Mouse (Mus musculus) limb, embryonic 12.5 days (tissue): ENCODE results near the gene Gsg1l. TPM values are rescaled to one million over a fixed set of nuclear protein-coding genes. Genes with fewer than 3 reads are reported as not detected.

Experiments
- ATAC-seq: fragments of 200-750 bp; cut with Nextera tagmentation; 2 replicates; pipeline ENCODE4 v1.8.0; 2017; ENCODE audit warnings: low read depth, moderate TSS enrichment; ENCODE audit not compliant: insufficient number of reproducible peaks, insufficient read depth, low FRiP score, low TSS enrichment
- H3K27ac ChIP-seq: fragments of 300-500 bp; sonication (generic); 2 replicates; pipeline ENCODE4 v1.5.1; 2016; ENCODE audit warnings: mild to moderate bottlenecking, moderate library complexity
- H3K27me3 ChIP-seq: fragments of 300-500 bp; sonication (generic); 2 replicates; pipeline ENCODE4 v1.6.1; 2016; ENCODE audit warnings: mild to moderate bottlenecking, moderate library complexity
- H3K36me3 ChIP-seq: fragments of 300-500 bp; sonication (generic); 2 replicates; pipeline ENCODE4 v1.6.1; 2016; ENCODE audit warnings: mild to moderate bottlenecking, moderate library complexity
- H3K4me1 ChIP-seq: fragments of 300-500 bp; sonication (generic); replicated peaks from 2 replicates; pipeline ENCODE4 v1.6.1; 2016
- H3K4me2 ChIP-seq: fragments of 300-500 bp; sonication (generic); 2 replicates; pipeline ENCODE4 v1.6.1; 2016; ENCODE audit warnings: mild to moderate bottlenecking, moderate library complexity
- H3K4me3 ChIP-seq: fragments of 300-500 bp; sonication (generic); replicated peaks from 2 replicates; pipeline ENCODE4 v1.5.1; 2016; ENCODE audit warnings: mild to moderate bottlenecking
- H3K9ac ChIP-seq: fragments of 300-500 bp; sonication (generic); replicated peaks from 2 replicates; pipeline ENCODE4 v1.6.1; 2016; ENCODE audit warnings: mild to moderate bottlenecking, moderate library complexity
- H3K9me3 ChIP-seq: fragments of 300-500 bp; sonication (generic); 2 replicates; pipeline ENCODE4 v1.6.1; 2016; ENCODE audit warnings: mild to moderate bottlenecking, moderate library complexity
- WGBS: fragments of 180-500 bp; shearing (Covaris S2); methylation state at CpG from one replicate; pipeline ENCODE4 v1.1.7; 2016; 5-methylcytosine and 5-hydroxymethylcytosine counted together
- polyA plus RNA-seq: library from polyadenylated mRNA; unstranded; fragments of >200 nt; fragmentation: Nextera tagmentation; extraction: Ambion mirVana; gene quantifications from 2 replicates; pipeline ENCODE4 v1.2.1, GENCODE M21; 2016

Gene Gsg1l
- polyA plus RNA-seq, 1 experiment from 2014 or later: 0.83 TPM

DNA sequence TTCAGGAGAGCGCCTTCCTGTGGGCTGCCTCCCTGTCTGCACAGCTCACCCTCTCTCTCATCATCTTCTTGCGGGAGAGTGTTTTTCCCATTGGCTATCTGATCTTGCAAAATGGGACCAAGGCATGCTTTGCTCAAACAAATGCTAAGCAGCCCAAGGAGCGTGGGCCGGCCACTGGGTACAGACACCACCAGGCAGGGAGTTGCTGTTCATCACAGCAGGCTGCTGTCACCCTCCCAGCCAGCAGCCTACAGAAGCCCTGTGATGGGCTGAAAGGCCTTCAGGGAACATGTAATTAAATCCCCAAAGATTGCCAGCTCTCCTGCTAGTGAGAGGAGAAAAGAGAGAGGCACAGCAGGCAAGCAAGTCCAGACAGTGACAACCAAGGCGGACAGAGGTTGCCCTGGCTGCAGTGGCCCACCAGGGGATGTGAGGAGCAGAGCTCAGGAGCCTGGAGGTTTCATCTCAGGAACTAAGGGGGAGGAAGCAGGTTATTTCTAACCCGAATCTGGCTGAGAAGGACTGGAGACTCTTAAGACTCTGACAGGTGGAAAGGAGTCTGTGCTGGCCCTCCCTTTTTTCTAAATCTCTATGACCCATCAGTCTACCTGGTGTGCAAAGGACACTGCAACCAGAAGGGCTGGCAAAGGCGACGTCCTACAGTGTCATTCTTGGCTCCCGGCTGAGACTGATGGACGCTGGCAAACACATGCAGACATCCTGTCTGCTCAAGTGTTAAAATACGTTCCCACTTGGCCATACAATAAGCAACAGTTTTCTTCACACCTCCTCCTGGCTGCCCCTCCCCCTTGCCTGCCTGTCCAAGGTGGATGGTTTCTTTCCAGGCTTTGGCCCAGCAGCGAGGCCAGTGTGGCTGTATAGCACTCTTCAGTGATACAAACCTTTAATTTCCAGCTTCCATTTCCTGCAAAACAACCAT is 98.0 kb downstream of the Gsg1l start:
- no peak overlapping the region for H3K27ac ChIP-seq
- ATAC-seq: no peak
- H3K9ac ChIP-seq: no peak overlapping the region
- no peaks in the 10 kb centered on the region for H3K9me3 ChIP-seq
- 37% methylated on average over 12 of the region's 12 CpGs for WGBS
- no peaks in the 10 kb centered on the region for H3K36me3 ChIP-seq
- H3K4me3 ChIP-seq: no peak overlapping the region
- no peaks in the 10 kb centered on the region for H3K27me3 ChIP-seq
- 0 out of 2 replicates have a peak, but pooled peaks cover 8% of the 10 kb centered on the region for H3K4me1 ChIP-seq
- no peak overlapping the region for H3K4me2 ChIP-seq

- H3K27me3 ChIP-seq: no peaks in the 10 kb centered on the region
- H3K4me2 ChIP-seq: no peak overlapping the region
- H3K9ac ChIP-seq: no peak overlapping the region
- WGBS: 86% methylated on average over 8 of the region's 8 CpGs
- no peaks in the 10 kb centered on the region for H3K36me3 ChIP-seq
- no peak for ATAC-seq
- no peak overlapping the region for H3K27ac ChIP-seq
- H3K9me3 ChIP-seq: no peaks in the 10 kb centered on the region
- H3K4me1 ChIP-seq: 0 out of 2 replicates have a peak, but pooled peaks cover 7% of the 10 kb centered on the region
- H3K4me3 ChIP-seq: no peak overlapping the region
Observed at GRCm38 (mm10) chr7:125979591-125979990, 102.6 kb downstream of the Gsg1l start.

DNA sequence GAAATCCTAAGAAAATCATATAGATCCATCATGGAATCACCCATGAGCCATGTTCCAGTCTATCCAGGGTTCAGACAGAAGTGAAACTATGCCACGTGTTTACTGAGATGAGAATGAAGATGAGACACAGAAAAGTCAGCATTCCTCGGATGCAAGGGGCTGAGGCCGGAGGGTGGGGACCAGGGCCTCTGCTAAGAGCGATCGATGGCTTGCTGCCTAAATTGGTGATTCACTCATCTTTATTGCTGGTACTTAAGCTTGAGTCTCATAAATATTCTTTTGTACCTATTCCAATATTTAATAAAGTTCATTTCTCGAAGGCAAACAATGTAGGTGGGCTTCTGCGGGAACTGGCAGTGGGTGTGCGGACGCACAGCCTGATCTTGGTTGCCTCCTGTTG is 105.5 kb downstream of the Gsg1l start:
- no peak overlapping the region for H3K9ac ChIP-seq
- no peaks in the 10 kb centered on the region for H3K9me3 ChIP-seq
- no peak overlapping the region for H3K4me2 ChIP-seq
- no peak overlapping the region for H3K4me3 ChIP-seq
- ATAC-seq: no peak
- WGBS: 73% methylated on average over 9 of the region's 9 CpGs
- peaks cover 22% of the 10 kb centered on the region for H3K4me1 ChIP-seq
- no peaks in the 10 kb centered on the region for H3K36me3 ChIP-seq
- H3K27ac ChIP-seq: no peak overlapping the region
- no peaks in the 10 kb centered on the region for H3K27me3 ChIP-seq

DNA sequence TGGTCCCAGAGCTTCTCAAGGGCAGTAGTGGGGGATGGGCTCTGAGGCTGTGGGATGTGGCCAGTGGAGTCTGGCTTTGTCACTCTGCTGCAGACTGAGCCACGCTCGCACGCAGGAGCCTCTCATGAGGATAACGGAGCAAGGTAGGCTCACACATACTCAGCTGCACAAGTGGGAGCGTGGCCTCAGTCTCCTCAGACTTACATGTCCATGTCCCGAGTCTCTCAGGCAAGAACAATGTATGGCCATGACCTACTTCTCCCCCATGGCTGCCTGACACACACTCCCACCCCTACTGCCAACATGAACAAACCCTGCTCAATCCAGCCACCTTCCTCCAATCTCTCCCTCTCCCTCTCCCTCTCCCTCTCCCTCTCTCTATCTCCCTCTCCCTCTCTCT is 106.8 kb downstream of the Gsg1l start:
- no peak overlapping the region for H3K9ac ChIP-seq
- no peak overlapping the region for H3K27ac ChIP-seq
- H3K9me3 ChIP-seq: no peaks in the 10 kb centered on the region
- no peak overlapping the region for H3K4me3 ChIP-seq
- ATAC-seq: no peak
- WGBS: 71% methylated on average over 6 of the region's 6 CpGs
- H3K4me2 ChIP-seq: no peak overlapping the region
- no peaks in the 10 kb centered on the region for H3K27me3 ChIP-seq
- H3K4me1 ChIP-seq: peaks cover 25% of the 10 kb centered on the region
- H3K36me3 ChIP-seq: no peaks in the 10 kb centered on the region

GRCm38 (mm10) chr7:125973874-125974273 is 108.3 kb downstream of the Gsg1l start:
- Histone ChIP-seq H3K27me3 (no peaks in the 10 kb centered on the region), H3K9ac (no peak overlapping the region), H3K4me1 (peaks cover 25% of the 10 kb centered on the region), H3K4me2 (no peak overlapping the region), H3K9me3 (no peaks in the 10 kb centered on the region), H3K36me3 (no peaks in the 10 kb centered on the region), H3K27ac (no peak overlapping the region), H3K4me3 (no peak overlapping the region)
- WGBS: 28% methylated on average over 4 of the region's 4 CpGs
- ATAC-seq: no peak

DNA sequence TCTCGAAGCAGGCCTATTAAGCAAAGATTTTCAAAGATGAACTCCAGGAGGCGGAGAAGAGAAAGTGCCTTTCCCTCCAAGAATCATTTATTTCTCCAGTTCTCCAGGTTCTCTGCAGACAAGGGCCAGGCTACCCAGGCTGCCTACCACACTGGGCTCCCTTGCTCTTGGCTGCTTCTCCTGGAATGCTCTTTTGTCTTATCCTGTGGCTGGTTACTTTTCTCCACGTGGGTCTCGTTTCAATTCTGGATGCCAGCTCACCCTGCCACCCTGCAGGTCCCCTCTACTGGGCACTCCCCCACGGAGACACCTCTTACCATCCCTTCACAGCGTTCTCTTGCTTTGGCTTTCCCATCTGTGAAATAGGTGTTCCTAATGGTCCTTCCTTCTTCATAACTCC is 109.4 kb downstream of the Gsg1l start:
- Histone ChIP-seq H3K9ac (no peak overlapping the region), H3K27me3 (no peaks in the 10 kb centered on the region), H3K4me3 (no peak overlapping the region), H3K36me3 (no peaks in the 10 kb centered on the region), H3K9me3 (no peaks in the 10 kb centered on the region), H3K27ac (peak overlapping the region; percentile 79), H3K4me2 (no peak overlapping the region), H3K4me1 (peaks cover 25% of the 10 kb centered on the region)
- WGBS: 47% methylated on average over 6 of the region's 6 CpGs
- no peak for ATAC-seq

DNA sequence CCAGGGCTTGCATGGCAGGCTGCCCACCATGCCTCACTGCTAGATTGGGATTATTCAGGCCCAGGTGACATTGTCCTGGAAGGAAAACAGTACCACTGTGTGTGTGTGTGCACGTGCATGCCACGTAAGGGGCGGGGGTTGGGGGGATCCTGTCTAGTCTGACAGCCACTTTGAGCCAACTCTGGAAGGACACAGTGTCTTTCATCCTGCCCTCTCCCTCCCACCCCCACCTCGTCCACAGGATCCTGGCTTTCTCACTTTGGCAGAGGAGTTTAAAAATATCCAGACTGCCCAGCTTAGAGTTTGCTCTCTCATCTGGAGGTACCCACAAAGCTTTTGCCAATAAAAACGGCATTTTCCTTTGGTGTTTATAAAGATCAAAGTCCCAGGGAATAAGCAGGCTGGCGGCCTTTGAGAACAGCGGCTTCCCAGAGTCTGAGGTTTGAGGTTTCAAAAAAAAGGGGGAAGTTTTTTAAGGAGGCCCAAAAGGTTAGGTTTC is 110.0 kb downstream of the Gsg1l start:
- H3K27me3 ChIP-seq: no peaks in the 10 kb centered on the region
- H3K4me3 ChIP-seq: no peak overlapping the region
- H3K4me1 ChIP-seq: peaks cover 25% of the 10 kb centered on the region
- no peaks in the 10 kb centered on the region for H3K36me3 ChIP-seq
- no peaks in the 10 kb centered on the region for H3K9me3 ChIP-seq
- no peak overlapping the region for H3K9ac ChIP-seq
- H3K4me2 ChIP-seq: no peak overlapping the region
- peak overlapping the region; percentile 79 for H3K27ac ChIP-seq
- WGBS: 15% methylated on average over 7 of the region's 7 CpGs
- ATAC-seq: peak; percentile 39; the same call in 1 of the 2 replicates

DNA sequence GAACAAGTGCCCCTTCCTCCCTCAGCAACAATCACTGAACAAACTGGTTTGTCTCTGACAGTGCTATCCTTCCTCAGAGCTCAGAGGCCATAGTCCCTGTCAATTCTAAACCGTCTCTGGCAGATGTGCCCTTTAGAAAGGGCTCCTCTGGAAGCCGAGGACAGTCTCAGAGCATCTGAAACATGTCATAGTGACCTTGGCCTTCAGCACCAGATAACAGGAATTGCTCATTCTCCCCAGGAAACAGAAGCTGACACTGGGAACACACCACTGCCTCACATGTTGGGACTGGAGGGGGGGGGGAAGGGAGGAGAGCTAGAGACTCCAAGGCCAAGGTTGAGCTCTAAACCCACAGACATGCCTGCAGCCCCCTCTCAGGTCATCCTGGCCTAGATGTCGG is 113.1 kb downstream of the Gsg1l start:
- Histone ChIP-seq H3K9ac (no peak overlapping the region), H3K27ac (no peak overlapping the region)
- WGBS: 80% methylated on average over 3 of the region's 3 CpGs

DNA sequence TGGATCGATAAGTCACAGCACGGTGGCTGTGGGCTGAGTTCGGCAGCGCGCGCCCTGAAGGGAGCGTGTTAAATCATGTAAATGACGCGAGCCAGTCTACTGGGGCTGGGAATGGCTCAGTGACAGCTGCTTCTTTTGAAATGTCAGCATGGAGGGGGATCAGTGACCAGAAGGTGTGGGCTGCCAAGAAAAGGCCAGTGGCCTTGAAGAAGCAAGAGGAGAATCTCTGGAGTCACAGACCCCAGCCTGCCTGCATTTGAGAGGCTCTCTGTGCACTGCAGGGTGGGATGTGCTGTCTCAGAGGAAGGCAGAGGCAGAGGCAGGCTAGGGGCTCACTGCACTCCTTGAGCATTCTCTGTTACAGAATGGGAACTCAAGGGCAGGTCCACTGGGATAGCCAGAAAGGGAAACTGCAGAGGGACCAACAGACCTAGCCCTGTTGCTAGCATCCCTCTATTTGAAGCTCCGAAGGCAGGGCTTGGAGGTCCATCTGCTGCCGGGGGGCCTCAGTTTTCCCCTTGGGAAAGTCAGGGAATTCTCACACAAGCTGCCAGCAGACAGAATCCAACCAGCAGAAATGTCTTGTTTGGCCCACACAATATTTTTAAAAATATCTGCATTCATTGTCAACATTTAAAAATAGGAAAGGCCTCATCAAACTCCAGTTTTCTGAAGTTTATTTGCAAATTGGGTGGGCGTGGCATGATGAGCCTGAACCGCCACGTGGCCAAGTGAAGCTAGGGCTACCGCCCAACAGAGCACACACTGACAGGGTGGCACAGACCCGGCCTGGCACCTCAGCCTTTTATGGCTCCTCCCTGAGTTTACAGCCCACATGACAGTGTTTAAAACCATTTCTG is 115.6 kb downstream of the Gsg1l start:
- no peak for ATAC-seq
- Histone ChIP-seq H3K4me2 (no peak overlapping the region), H3K27ac (no peak overlapping the region), H3K4me1 (peaks cover 2% of the 10 kb centered on the region; the same call in 1 of the 2 replicates), H3K27me3 (0 out of 2 replicates have a peak, but pooled peaks cover 5% of the 10 kb centered on the region), H3K36me3 (no peaks in the 10 kb centered on the region), H3K4me3 (no peak overlapping the region), H3K9ac (no peak overlapping the region), H3K9me3 (no peaks in the 10 kb centered on the region)
- 53% methylated on average over 16 of the region's 16 CpGs for WGBS

More for the DNA sequence above, 113.1 kb downstream of the Gsg1l start:
- no peak overlapping the region for H3K4me3 ChIP-seq
- H3K9me3 ChIP-seq: no peaks in the 10 kb centered on the region
- no peak overlapping the region for H3K4me2 ChIP-seq
- H3K4me1 ChIP-seq: peaks cover 25% of the 10 kb centered on the region
- ATAC-seq: no peak
- no peaks in the 10 kb centered on the region for H3K36me3 ChIP-seq
- H3K27me3 ChIP-seq: 0 out of 2 replicates have a peak, but pooled peaks cover 5% of the 10 kb centered on the region

DNA sequence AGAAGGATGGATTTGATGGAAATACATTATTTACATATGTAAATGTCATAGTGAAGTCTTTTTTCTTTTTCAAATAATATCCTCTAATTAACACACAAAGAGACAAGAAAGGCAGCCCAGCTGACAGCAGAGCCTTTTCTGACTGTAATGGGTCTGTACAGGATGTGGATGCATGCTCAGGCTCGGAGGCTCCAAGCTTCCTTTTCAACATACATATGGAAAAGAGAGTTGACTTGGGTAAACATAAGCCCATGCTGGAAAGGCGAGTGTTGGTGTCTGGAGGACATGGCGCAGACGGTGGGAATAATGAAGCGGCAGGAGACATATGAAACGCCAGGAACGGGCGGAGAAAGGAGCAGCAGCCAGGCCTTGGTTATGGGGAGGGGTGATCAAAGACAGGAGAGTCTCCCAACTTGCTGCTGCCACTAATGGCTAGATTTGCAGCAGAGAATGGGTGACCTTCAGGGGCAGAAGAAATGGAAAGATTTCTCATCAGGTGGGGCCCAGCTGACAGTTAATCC is 118.1 kb downstream of the Gsg1l start:
- Histone ChIP-seq H3K27ac (no peak overlapping the region), H3K27me3 (0 out of 2 replicates have a peak, but pooled peaks cover 7% of the 10 kb centered on the region), H3K36me3 (no peaks in the 10 kb centered on the region), H3K4me3 (no peak overlapping the region), H3K9ac (no peak overlapping the region), H3K9me3 (no peaks in the 10 kb centered on the region), H3K4me1 (no peaks in the 10 kb centered on the region), H3K4me2 (no peak overlapping the region)
- WGBS: 64% methylated on average over 8 of the region's 8 CpGs
- no peak for ATAC-seq
